Comparison of ENCODE assay signal across 24 mouse cellular contexts in the genomic region with DNA sequence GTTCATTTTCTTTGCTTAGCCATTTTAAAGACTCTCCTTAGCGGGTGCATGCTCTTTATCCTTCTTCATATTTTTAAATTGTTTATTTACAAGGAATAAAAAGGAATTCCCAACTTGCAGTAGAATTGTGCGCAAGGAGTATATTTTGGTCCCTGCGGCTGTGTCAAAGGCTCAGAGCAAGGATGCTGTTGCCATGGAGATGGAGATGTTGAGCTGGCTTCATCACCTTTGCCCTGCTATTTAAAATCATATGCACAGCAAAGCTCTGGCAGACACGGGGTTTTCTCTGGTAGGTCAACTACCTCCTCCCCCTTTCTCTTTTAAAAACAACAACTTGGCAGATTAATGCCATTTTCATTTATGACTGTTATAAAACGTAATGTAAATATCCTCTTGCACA.
DNase-seq lines count a peak whose midpoint lies in the region; ATAC-seq and TF ChIP-seq lines count a peak whose summit lies in the region.
"Had no signal": no experiment of that assay in that cellular context is flagged by ENCODE, and none has a peak within 500 bp of the region (broad histone marks: within the 10 kb centered on the region; RNA-seq: fewer than 3 reads in every experiment).

No protein-coding gene starts in this region.

- H3K27me3 ChIP-seq in forebrain, postnatal 0 days (ENCODE audit: insufficient read depth, low read length), result no peaks in the 10 kb centered on the region
- H3K27me3 ChIP-seq in forebrain, embryonic 16.5 days (replicated peaks; ENCODE audit: control insufficient read depth, insufficient read depth, low read length), result no peaks in the 10 kb centered on the region
- 0 out of 2 replicates have a peak, but pooled peaks cover 3% of the 10 kb centered on the region for H3K27me3 ChIP-seq in midbrain, embryonic 11.5 days (ENCODE audit: control insufficient read depth, insufficient read depth, low read length)
- peaks cover 63% of the 10 kb centered on the region for H3K27me3 ChIP-seq in midbrain, embryonic 10.5 days (ENCODE audit: low read depth, poor library complexity, severe bottlenecking)
- peaks cover 3% of the 10 kb centered on the region; the same call in 1 of the 2 replicates for H3K27me3 ChIP-seq in midbrain, embryonic 16.5 days (ENCODE audit: control insufficient read depth, insufficient read depth, low read depth, low read length)
- H3K27me3 ChIP-seq: limb, embryonic 15.5 days had no signal

- peak; percentile 61; the same call in 1 of the 2 replicates for ATAC-seq in forebrain, postnatal 0 days
- ATAC-seq in forebrain, embryonic 16.5 days, result no peak
- peak; percentile 52; the same call in 1 of the 2 replicates for ATAC-seq in midbrain, embryonic 11.5 days (ENCODE audit: low FRiP score)
- ATAC-seq in midbrain, embryonic 16.5 days, result peak; percentile 82; the same call in 1 of the 2 replicates

- DNase-seq in forebrain, postnatal 0 days, result no peak
- no peak for DNase-seq in midbrain, embryonic 11.5 days (ENCODE audit: low spot score, missing footprints)
- no peak for DNase-seq in midbrain, embryonic 10.5 days (ENCODE audit: low spot score)
- DNase-seq in embryo, embryonic 10.5 days (ENCODE audit: low spot score), result peak; percentile 15
- no peak for DNase-seq in thymus, postnatal 25 days
- DNase-seq: adrenal gland, postnatal 36 days; cerebellum, adult 18-20 months; cerebellum, postnatal 25 days; gastrocnemius, postnatal 14 days; heart, adult 11 months; kidney, adult 18-20 months; kidney, postnatal 14 days; left cerebral cortex, postnatal 4 days; lung, postnatal 4 days; right cerebral cortex, postnatal 25 days; spleen, adult 18-20 months had no signal

- H3K4me3 ChIP-seq in forebrain, postnatal 0 days (ENCODE audit: low read depth, low read length), result no peak overlapping the region
- no peak overlapping the region for H3K4me3 ChIP-seq in forebrain, embryonic 16.5 days (replicated peaks; ENCODE audit: low read length)
- H3K4me3 ChIP-seq in midbrain, embryonic 11.5 days (ENCODE audit: low read depth, low read length), result no peak overlapping the region
- H3K4me3 ChIP-seq in midbrain, embryonic 10.5 days, result no peak overlapping the region
- H3K4me3 ChIP-seq in midbrain, embryonic 16.5 days (ENCODE audit: low read depth, low read length), result no peak overlapping the region
- H3K4me3 ChIP-seq: forebrain, embryonic 12.5 days; limb, embryonic 15.5 days; lung, embryonic 15.5 days; myocyte had no signal

- no peaks in the 10 kb centered on the region for H3K36me3 ChIP-seq in forebrain, postnatal 0 days (ENCODE audit: insufficient read depth)
- H3K36me3 ChIP-seq in forebrain, embryonic 16.5 days (ENCODE audit: control insufficient read depth, insufficient read depth), result no peaks in the 10 kb centered on the region
- no peaks in the 10 kb centered on the region for H3K36me3 ChIP-seq in midbrain, embryonic 11.5 days (ENCODE audit: control insufficient read depth, insufficient read depth, low read length)
- no peaks in the 10 kb centered on the region for H3K36me3 ChIP-seq in midbrain, embryonic 10.5 days
- no peaks in the 10 kb centered on the region for H3K36me3 ChIP-seq in midbrain, embryonic 16.5 days (ENCODE audit: control insufficient read depth, insufficient read depth, low read length)
- H3K36me3 ChIP-seq: forebrain, embryonic 12.5 days; limb, embryonic 15.5 days; lung, embryonic 15.5 days had no signal

- no peak for TF ChIP-seq CTCF in forebrain, postnatal 0 days (IDR thresholded peaks at IDR 0.05; ENCODE audit: low read depth)

- H3K4me1 ChIP-seq in forebrain, postnatal 0 days (ENCODE audit: insufficient read depth), result no peaks in the 10 kb centered on the region
- H3K4me1 ChIP-seq in forebrain, embryonic 16.5 days (replicated peaks; ENCODE audit: control insufficient read depth, insufficient read depth, low read length), result no peaks in the 10 kb centered on the region
- H3K4me1 ChIP-seq in midbrain, embryonic 11.5 days (ENCODE audit: control insufficient read depth, insufficient read depth, low read length), result no peaks in the 10 kb centered on the region
- H3K4me1 ChIP-seq in midbrain, embryonic 10.5 days, result no peaks in the 10 kb centered on the region
- no peaks in the 10 kb centered on the region for H3K4me1 ChIP-seq in midbrain, embryonic 16.5 days (ENCODE audit: control insufficient read depth, insufficient read depth, low read length)
- H3K4me1 ChIP-seq: forebrain, embryonic 12.5 days; limb, embryonic 15.5 days; lung, embryonic 15.5 days had no signal

- no peaks in the 10 kb centered on the region for H3K9me3 ChIP-seq in forebrain, postnatal 0 days (ENCODE audit: low read length)
- H3K9me3 ChIP-seq in forebrain, embryonic 16.5 days (ENCODE audit: control insufficient read depth, low read length), result no peaks in the 10 kb centered on the region
- H3K9me3 ChIP-seq in midbrain, embryonic 11.5 days (ENCODE audit: control insufficient read depth, low read length), result no peaks in the 10 kb centered on the region
- H3K9me3 ChIP-seq in midbrain, embryonic 10.5 days (replicated peaks), result no peaks in the 10 kb centered on the region
- no peaks in the 10 kb centered on the region for H3K9me3 ChIP-seq in midbrain, embryonic 16.5 days (replicated peaks; ENCODE audit: control insufficient read depth, low read length, poor library complexity, severe bottlenecking)
- H3K9me3 ChIP-seq: forebrain, embryonic 12.5 days; limb, embryonic 15.5 days; lung, embryonic 15.5 days had no signal

- 42% methylated on average over 5 of the region's 5 CpGs for WGBS in forebrain, postnatal 0 days
- WGBS in forebrain, embryonic 16.5 days, result 41% methylated on average over 5 of the region's 5 CpGs
- WGBS in midbrain, embryonic 11.5 days, result 56% methylated on average over 5 of the region's 5 CpGs
- 62% methylated on average over 5 of the region's 5 CpGs for WGBS in midbrain, embryonic 10.5 days
- WGBS in midbrain, embryonic 16.5 days, result 41% methylated on average over 5 of the region's 5 CpGs

- H3K27ac ChIP-seq in forebrain, postnatal 0 days (ENCODE audit: low read depth, low read length), result no peak overlapping the region
- no peak overlapping the region for H3K27ac ChIP-seq in forebrain, embryonic 16.5 days (ENCODE audit: low read length)
- H3K27ac ChIP-seq in midbrain, embryonic 11.5 days (ENCODE audit: low read depth, low read length), result no peak overlapping the region
- H3K27ac ChIP-seq in midbrain, embryonic 10.5 days (replicated peaks), result no peak overlapping the region
- 0 out of 2 replicates have a peak overlapping the region, but pooled peaks have one; percentile 7 for H3K27ac ChIP-seq in midbrain, embryonic 16.5 days (ENCODE audit: low read length)
- H3K27ac ChIP-seq: forebrain, embryonic 12.5 days; limb, embryonic 15.5 days; liver, embryonic 14.5 days; lung, embryonic 15.5 days had no signal

- no peak overlapping the region for H3K4me2 ChIP-seq in forebrain, postnatal 0 days (ENCODE audit: low read depth)
- H3K4me2 ChIP-seq in forebrain, embryonic 16.5 days (ENCODE audit: low read length), result no peak overlapping the region
- no peak overlapping the region for H3K4me2 ChIP-seq in midbrain, embryonic 11.5 days
- H3K4me2 ChIP-seq in midbrain, embryonic 16.5 days (ENCODE audit: low read length), result no peak overlapping the region
- H3K4me2 ChIP-seq: forebrain, embryonic 12.5 days; heart, embryonic 11.5 days; limb, embryonic 15.5 days; lung, embryonic 15.5 days had no signal

- H3K9ac ChIP-seq in forebrain, postnatal 0 days, result no peak overlapping the region
- no peak overlapping the region for H3K9ac ChIP-seq in forebrain, embryonic 16.5 days (replicated peaks; ENCODE audit: low read depth, low read length)
- H3K9ac ChIP-seq in midbrain, embryonic 11.5 days (ENCODE audit: low read length), result no peak overlapping the region
- H3K9ac ChIP-seq in midbrain, embryonic 16.5 days (ENCODE audit: low read depth, low read length), result no peak overlapping the region
- H3K9ac ChIP-seq: forebrain, embryonic 12.5 days; limb, embryonic 15.5 days; liver, embryonic 14.5 days; lung, embryonic 15.5 days had no signal
